Mouse (Mus musculus) frontal cortex, adult 2 months (tissue): ENCODE measurements at regions not wholly inside any gene's neighbourhood (a gene's known extent, or its start where the extent isn't known, plus 50 kb on each side); places are given as distances from the start of the nearest gene placed in this dataset.

ENCODE experiments used
- DNase-seq, 2 experiments: peaks; one replicate each; pipeline ENCODE4 v3.0.0; 2022; ENCODE audit warnings: low spot score in 1 of 2; ENCODE audit errors: extremely low spot score in 1 of 2

- DNase-seq: no peak
Observed at GRCm38 (mm10) chr3:25240196-25240595, 96.1 kb upstream of the Naaladl2 start.

- no peak for DNase-seq
Observed at GRCm38 (mm10) chr3:25220601-25221000, 76.5 kb upstream of the Naaladl2 start.

GRCm38 (mm10) chr3:25208041-25208685, 64.1 kb upstream of the Naaladl2 start:
- peak; percentile 18 to 40 for DNase-seq
